ENCODE assay signal across 8 mouse cellular contexts in genomic region chr4:24898636-24899035, GRCm38 (mm10). TPM values are rescaled to one million over a fixed set of nuclear protein-coding genes. Genes with fewer than 3 reads are reported as not detected.
A peak's percentile ranks its signal among the peaks of the same experiment; 100 is the strongest.
DNase-seq lines count a peak whose midpoint lies in the region; ATAC-seq and TF ChIP-seq lines count a peak whose summit lies in the region.

No protein-coding gene starts in this region.

- DNase-seq in cerebellum, postnatal 10 days = peak; percentile 12 to 17
- no peak for DNase-seq in cerebellum, postnatal 4 days (ENCODE audit: low spot score in 2 of 2)
- DNase-seq in 3T3-L1 (ENCODE audit: low read depth, low spot score) = peak; percentile 6
- no peak for DNase-seq in embryonic facial prominence, embryonic 11.5 days (ENCODE audit: low spot score)
- DNase-seq in right cerebral cortex, postnatal 14 days = no peak
- DNase-seq in ovary, postnatal 36 days (ENCODE audit: low spot score) = no peak

- H3K27ac ChIP-seq in embryonic facial prominence, embryonic 11.5 days (replicated peaks; ENCODE audit: low read depth, low read length) = no peak overlapping the region
- no peak overlapping the region for H3K27ac ChIP-seq in intestine, postnatal 0 days (ENCODE audit: low read depth, low read length)

- H3K4me1 ChIP-seq in embryonic facial prominence, embryonic 11.5 days (ENCODE audit: control insufficient read depth, insufficient read depth, low read length) = no peaks in the 10 kb centered on the region
- peaks cover 3% of the 10 kb centered on the region; the same call in 1 of the 2 replicates for H3K4me1 ChIP-seq in intestine, postnatal 0 days (replicated peaks; ENCODE audit: control insufficient read depth, insufficient read depth, low read length)

- H3ac ChIP-seq in myocyte (ENCODE audit: control insufficient read depth, insufficient read length) = peak overlapping the region; percentile 54

- no peak overlapping the region for H3K9ac ChIP-seq in embryonic facial prominence, embryonic 11.5 days (replicated peaks; ENCODE audit: low read length)
- peak overlapping the region; percentile 50; the same call in 1 of the 2 replicates for H3K9ac ChIP-seq in intestine, postnatal 0 days (ENCODE audit: low read depth, low read length)

- H3K36me3 ChIP-seq in embryonic facial prominence, embryonic 11.5 days (replicated peaks; ENCODE audit: control insufficient read depth, insufficient read depth, low read depth, low read length) = peaks cover 3% of the 10 kb centered on the region
- H3K36me3 ChIP-seq in intestine, postnatal 0 days (ENCODE audit: control insufficient read depth, insufficient read depth) = peaks cover 18% of the 10 kb centered on the region
- peaks cover 24% of the 10 kb centered on the region for H3K36me3 ChIP-seq in myocyte (ENCODE audit: control insufficient read depth, insufficient read depth)

- WGBS in embryonic facial prominence, embryonic 11.5 days = 30% methylated on average over 8 of the region's 8 CpGs
- WGBS in intestine, postnatal 0 days = 21% methylated on average over 8 of the region's 8 CpGs

- H3K27me3 ChIP-seq in embryonic facial prominence, embryonic 11.5 days (ENCODE audit: control insufficient read depth, insufficient read depth, low read length) = no peaks in the 10 kb centered on the region
- no peaks in the 10 kb centered on the region for H3K27me3 ChIP-seq in intestine, postnatal 0 days (replicated peaks; ENCODE audit: control insufficient read depth, insufficient read depth, low read length)
- no peaks in the 10 kb centered on the region for H3K27me3 ChIP-seq in myocyte (ENCODE audit: control insufficient read depth, insufficient read depth, insufficient read length)

- no peak for TF ChIP-seq CTCF in intestine, postnatal 0 days (IDR thresholded peaks at IDR 0.05; ENCODE audit: low read depth)

- peak overlapping the region; percentile 36 for H3K4me2 ChIP-seq in embryonic facial prominence, embryonic 11.5 days (ENCODE audit: low read depth, low read length)
- peak overlapping the region; percentile 69 for H3K4me2 ChIP-seq in intestine, postnatal 0 days (replicated peaks; ENCODE audit: low read depth)
- H3K4me2 ChIP-seq in myocyte (ENCODE audit: low read depth) = peak overlapping the region; percentile 86

- peaks cover 18% of the 10 kb centered on the region for H3K79me2 ChIP-seq in myocyte (ENCODE audit: control insufficient read depth, insufficient read depth)

- H3K4me3 ChIP-seq in embryonic facial prominence, embryonic 11.5 days (ENCODE audit: low read depth, low read length) = peak overlapping the region; percentile 81
- peak overlapping the region; percentile 62 for H3K4me3 ChIP-seq in intestine, postnatal 0 days (ENCODE audit: low read depth, low read length)
- peak overlapping the region; percentile 82 for H3K4me3 ChIP-seq in myocyte

- no peak for TF ChIP-seq POLR2A in myocyte (IDR thresholded peaks at IDR 0.05; ENCODE audit: insufficient read length, low read depth)

- no peaks in the 10 kb centered on the region for H3K9me3 ChIP-seq in embryonic facial prominence, embryonic 11.5 days (replicated peaks; ENCODE audit: control insufficient read depth, low read length)
- no peaks in the 10 kb centered on the region for H3K9me3 ChIP-seq in intestine, postnatal 0 days (ENCODE audit: control insufficient read depth)

- peak; percentile 58; the same call in 1 of the 2 replicates for ATAC-seq in embryonic facial prominence, embryonic 11.5 days (replicated peaks; ENCODE audit: insufficient number of reproducible peaks, low FRiP score, low TSS enrichment, low read depth)
- no peak for ATAC-seq in intestine, postnatal 0 days

TF ChIP-seq in myocyte, 11 proteins besides CTCF, POLR2A, EP300 and RAD21:
- no peak for TF ChIP-seq POLR2AphosphoS2 (IDR thresholded peaks at IDR 0.05; ENCODE audit: insufficient read length, low read depth)
- TF ChIP-seq MAX (IDR thresholded peaks at IDR 0.05; ENCODE audit: low read depth) = no peak

RNA-seq across cellular contexts. Expression of gene Ndufaf4, which starts 0.8 kb away (rescaled TPM):
- polyA plus RNA-seq in embryonic facial prominence, embryonic 11.5 days (2014; fragmentation: Nextera tagmentation; extraction: Ambion mirVana) = 74.2 and 75.5 TPM in 2 replicates
- 47.3 and 48.8 TPM in 2 replicates for polyA plus RNA-seq in intestine, postnatal 0 days (2015; fragmentation: Nextera tagmentation; extraction: Ambion mirVana)
- polyA plus RNA-seq in myocyte (2012; fragmentation: generic; extraction: Trizol) = 13.1 TPM

RNA-seq across cellular contexts. Expression of gene Klhl32, which starts 47.7 kb away (rescaled TPM):
- polyA plus RNA-seq in embryonic facial prominence, embryonic 11.5 days (2014; fragmentation: Nextera tagmentation; extraction: Ambion mirVana) = 1.7 and 2.6 TPM in 2 replicates
- 2.6 and 2.8 TPM in 2 replicates for polyA plus RNA-seq in intestine, postnatal 0 days (2015; fragmentation: Nextera tagmentation; extraction: Ambion mirVana)
- polyA plus RNA-seq in myocyte (2012; fragmentation: generic; extraction: Trizol) = 0.07 TPM

Comparison
In these comparisons a context has a peak if more than half of its experiments do, and no peak if none do; other contexts are left out.
1. DNase-seq: peak in cerebellum, postnatal 10 days (2 of 2) and 3T3-L1 (single experiment); none in cerebellum, postnatal 4 days (0 of 2), embryonic facial prominence, embryonic 11.5 days (single experiment), right cerebral cortex, postnatal 14 days (single experiment) and ovary, postnatal 36 days (single experiment).
2. H3K4me2 ChIP-seq: peak in every context shown above with its lines; median percentile 86 in myocyte; 69 in intestine, postnatal 0 days; 36 in embryonic facial prominence, embryonic 11.5 days.
3. Peak in every context shown above with its lines, with median percentiles within 50 percentile points of each other: H3K4me3 ChIP-seq.